Mouse (Mus musculus): ENCODE data around the gene Sema3b. TPM values are rescaled to one million over a fixed set of nuclear protein-coding genes. Genes with fewer than 3 reads are reported as not detected.

Gene Sema3b
- polyA plus RNA-seq, 1 experiment from 2014 or later: 2.0 TPM

- H3K36me3 ChIP-seq (replicated peaks): no peaks in the 10 kb centered on the region; the same call in 1 of the 2 replicates
- no peaks in the 10 kb centered on the region for H3K9me3 ChIP-seq
- H3K27ac ChIP-seq: peak overlapping the region; percentile 85
- peak overlapping the region; percentile 30; the same call in 1 of the 2 replicates for H3K4me3 ChIP-seq
- H3K27me3 ChIP-seq (ENCODE audit: poor library complexity, severe bottlenecking): peaks cover 47% of the 10 kb centered on the region
- WGBS: 38% methylated on average over 23 of the region's 23 CpGs
- DNase-seq (ENCODE audit: extremely low spot score, low spot score): no peak
- H3K4me1 ChIP-seq: peaks cover 86% of the 10 kb centered on the region
Observed at GRCm38 (mm10) chr9:107605041-107605661, 3.9 kb downstream of the Sema3b start.

- no peaks in the 10 kb centered on the region for H3K36me3 ChIP-seq (replicated peaks)
- no peak for DNase-seq (ENCODE audit: extremely low spot score, low spot score)
- peaks cover 75% of the 10 kb centered on the region for H3K4me1 ChIP-seq
- no peaks in the 10 kb centered on the region for H3K9me3 ChIP-seq
- peak overlapping the region; percentile 85 for H3K27ac ChIP-seq
- 86% methylated on average over 6 of the region's 6 CpGs for WGBS
- H3K4me3 ChIP-seq: no peak overlapping the region
- H3K27me3 ChIP-seq (ENCODE audit: poor library complexity, severe bottlenecking): peaks cover 62% of the 10 kb centered on the region
Observed at GRCm38 (mm10) chr9:107603251-107603650, 5.8 kb downstream of the Sema3b start.

- peak; percentile 94 for DNase-seq (ENCODE audit: extremely low spot score, low spot score)
- H3K27ac ChIP-seq: peak overlapping the region; percentile 85
- peaks cover 62% of the 10 kb centered on the region for H3K27me3 ChIP-seq (ENCODE audit: poor library complexity, severe bottlenecking)
- WGBS: 13% methylated on average over 10 of the region's 10 CpGs
- H3K4me1 ChIP-seq: peaks cover 64% of the 10 kb centered on the region
- H3K36me3 ChIP-seq (replicated peaks): no peaks in the 10 kb centered on the region
- H3K9me3 ChIP-seq: no peaks in the 10 kb centered on the region
- H3K4me3 ChIP-seq: 0 out of 2 replicates have a peak overlapping the region, but pooled peaks have one; percentile 7
Observed at GRCm38 (mm10) chr9:107602068-107602648, 6.9 kb downstream of the Sema3b start.

GRCm38 (mm10) chr9:107601275-107601674, 7.8 kb downstream of the Sema3b start:
- Histone ChIP-seq H3K27me3 (ENCODE audit: poor library complexity, severe bottlenecking) (peaks cover 57% of the 10 kb centered on the region), H3K4me1 (peaks cover 55% of the 10 kb centered on the region), H3K36me3 (replicated peaks) (no peaks in the 10 kb centered on the region), H3K9me3 (no peaks in the 10 kb centered on the region), H3K27ac (0 out of 2 replicates have a peak overlapping the region, but pooled peaks have one; percentile 44), H3K4me3 (no peak overlapping the region)
- 88% methylated on average over 11 of the region's 11 CpGs for WGBS
- DNase-seq (ENCODE audit: extremely low spot score, low spot score): no peak

GRCm38 (mm10) chr9:107600745-107601144, 8.3 kb downstream of the Sema3b start:
- H3K36me3 ChIP-seq (replicated peaks): no peaks in the 10 kb centered on the region
- WGBS: 83% methylated on average over 12 of the region's 12 CpGs
- no peak for DNase-seq (ENCODE audit: extremely low spot score, low spot score)

GRCm38 (mm10) chr9:107599842-107600241, 9.2 kb downstream of the Sema3b start:
- H3K27ac ChIP-seq: no peak overlapping the region
- H3K4me3 ChIP-seq: no peak overlapping the region
- H3K9me3 ChIP-seq: no peaks in the 10 kb centered on the region
- 75% methylated on average over 14 of the region's 14 CpGs for WGBS
- DNase-seq (ENCODE audit: extremely low spot score, low spot score): no peak
- H3K27me3 ChIP-seq (ENCODE audit: poor library complexity, severe bottlenecking): peaks cover 45% of the 10 kb centered on the region
- H3K36me3 ChIP-seq (replicated peaks): peaks cover 2% of the 10 kb centered on the region
- peaks cover 41% of the 10 kb centered on the region for H3K4me1 ChIP-seq

More at GRCm38 (mm10) chr9:107600745-107601144, 8.3 kb downstream of the Sema3b start:
- Histone ChIP-seq H3K4me3 (no peak overlapping the region), H3K4me1 (peaks cover 50% of the 10 kb centered on the region), H3K27ac (no peak overlapping the region), H3K27me3 (ENCODE audit: poor library complexity, severe bottlenecking) (peaks cover 54% of the 10 kb centered on the region), H3K9me3 (no peaks in the 10 kb centered on the region)

- no peaks in the 10 kb centered on the region for H3K9me3 ChIP-seq
- 92% methylated on average over 9 of the region's 9 CpGs for WGBS
Observed at GRCm38 (mm10) chr9:107599433-107599832, 9.6 kb downstream of the Sema3b start.

GRCm38 (mm10) chr9:107598385-107598784, 10.6 kb downstream of the Sema3b start:
- H3K9me3 ChIP-seq: no peaks in the 10 kb centered on the region
- no peak overlapping the region for H3K4me3 ChIP-seq
- H3K4me1 ChIP-seq: peaks cover 35% of the 10 kb centered on the region
- H3K36me3 ChIP-seq (replicated peaks): peaks cover 16% of the 10 kb centered on the region
- WGBS: 83% methylated on average over 5 of the region's 5 CpGs
- peak overlapping the region; percentile 2; the same call in 1 of the 2 replicates for H3K27ac ChIP-seq
- H3K27me3 ChIP-seq (ENCODE audit: poor library complexity, severe bottlenecking): peaks cover 31% of the 10 kb centered on the region
- no peak for DNase-seq (ENCODE audit: extremely low spot score, low spot score)

More at GRCm38 (mm10) chr9:107599433-107599832, 9.6 kb downstream of the Sema3b start:
- Histone ChIP-seq H3K36me3 (replicated peaks) (peaks cover 6% of the 10 kb centered on the region), H3K27ac (no peak overlapping the region), H3K27me3 (ENCODE audit: poor library complexity, severe bottlenecking) (peaks cover 41% of the 10 kb centered on the region), H3K4me3 (no peak overlapping the region), H3K4me1 (peaks cover 37% of the 10 kb centered on the region)
- DNase-seq (ENCODE audit: extremely low spot score, low spot score): no peak

GRCm38 (mm10) chr9:107596619-107597569, 12.1 kb downstream of the Sema3b start:
- DNase-seq (ENCODE audit: extremely low spot score, low spot score): no peak
- WGBS: 95% methylated on average over 11 of the region's 11 CpGs
- no peak overlapping the region for H3K27ac ChIP-seq
- no peaks in the 10 kb centered on the region for H3K9me3 ChIP-seq
- no peak overlapping the region for H3K4me3 ChIP-seq
- peaks cover 25% of the 10 kb centered on the region for H3K4me1 ChIP-seq
- H3K36me3 ChIP-seq (replicated peaks): peaks cover 31% of the 10 kb centered on the region
- peaks cover 27% of the 10 kb centered on the region for H3K27me3 ChIP-seq (ENCODE audit: poor library complexity, severe bottlenecking)

GRCm38 (mm10) chr9:107594281-107595062, 14.6 kb downstream of the Sema3b start:
- Histone ChIP-seq H3K4me3 (no peak overlapping the region), H3K27me3 (ENCODE audit: poor library complexity, severe bottlenecking) (peaks cover 10% of the 10 kb centered on the region; the same call in 1 of the 2 replicates), H3K27ac (no peak overlapping the region), H3K4me1 (peaks cover 20% of the 10 kb centered on the region), H3K9me3 (no peaks in the 10 kb centered on the region), H3K36me3 (replicated peaks) (peaks cover 55% of the 10 kb centered on the region)
- DNase-seq (ENCODE audit: extremely low spot score, low spot score): no peak
- 76% methylated on average over 8 of the region's 8 CpGs for WGBS

- Histone ChIP-seq H3K27me3 (ENCODE audit: poor library complexity, severe bottlenecking) (no peaks in the 10 kb centered on the region), H3K4me3 (no peak overlapping the region), H3K4me1 (peaks cover 30% of the 10 kb centered on the region), H3K36me3 (replicated peaks) (peaks cover 59% of the 10 kb centered on the region), H3K9me3 (no peaks in the 10 kb centered on the region), H3K27ac (no peak overlapping the region)
- DNase-seq (ENCODE audit: extremely low spot score, low spot score): no peak
- 81% methylated on average over 11 of the region's 11 CpGs for WGBS
Observed at GRCm38 (mm10) chr9:107593101-107593976, 15.7 kb downstream of the Sema3b start.

Data from forebrain, embryonic 10.5 days (tissue).